Mouse (Mus musculus) layer of hippocampus, postnatal 36 days (tissue): ENCODE results near the gene Barx1. TPM values are rescaled to one million over a fixed set of nuclear protein-coding genes. Genes with fewer than 3 reads are reported as not detected.

Experiments
- total RNA-seq, 2 experiments: library from RNA; stranded (reverse); gene quantifications; 2 replicates each; pipeline ENCODE4 v1.2.3; 2021

The Barx1 gene
- total RNA-seq, 2 experiments from 2014 or later, result not detected

Other genes starting within 250 kb of the Barx1 start
- gene Zfp169, start 149.5 kb upstream of the Barx1 start, total RNA-seq, result 10 to 100 TPM; 23.9 to 25.1 TPM
- 1 to 10 TPM; 1.7 to 1.9 TPM for gene A830005F24Rik, start 149.4 kb upstream of the Barx1 start, total RNA-seq
- gene Ptpdc1, start 37.3 kb upstream of the Barx1 start, total RNA-seq, result 10 to 100 TPM; 42.5 to 47.1 TPM
- gene Phf2, start 208.1 kb downstream of the Barx1 start, total RNA-seq, result 10 to 100 TPM; 37.3 to 41.4 TPM